Mouse (Mus musculus): ENCODE measurements around the gene Hspa8.

- TF ChIP-seq GATA1 (IDR thresholded peaks at IDR 0.05; ENCODE audit: low read length) (no peak), TAL1 (IDR thresholded peaks at IDR 0.05; ENCODE audit: low read length) (no peak)
These were observed 58.4 kb downstream of the Hspa8 start for GRCm38 (mm10) chr9:40859196-40859595.
